Mouse (Mus musculus): ENCODE results near the gene Pde1c.
A peak's percentile ranks its signal among the peaks of the same experiment; 100 is the strongest.

Gene Pde1c

GRCm38 (mm10) chr6:56076378-56076805, 492.5 kb downstream of the Pde1c start:
- DNase-seq (ENCODE audit: low read depth), result no peak

- DNase-seq (ENCODE audit: low read depth), result no peak
Measured at GRCm38 (mm10) chr6:56068516-56068915, 500.4 kb downstream of the Pde1c start.

- DNase-seq (ENCODE audit: low read depth), result peak; percentile 28
Measured at GRCm38 (mm10) chr6:56066632-56067282, 502.1 kb downstream of the Pde1c start.

- DNase-seq (ENCODE audit: low read depth), result no peak
Measured at GRCm38 (mm10) chr6:56063736-56064135, 505.2 kb downstream of the Pde1c start.

- no peak for DNase-seq (ENCODE audit: low read depth)
Measured at GRCm38 (mm10) chr6:56049104-56049503, 519.8 kb downstream of the Pde1c start.

- DNase-seq (ENCODE audit: low read depth), result no peak
Measured at GRCm38 (mm10) chr6:56048580-56048979, 520.3 kb downstream of the Pde1c start.

- DNase-seq (ENCODE audit: low read depth), result no peak
Measured at GRCm38 (mm10) chr6:56044716-56045115, 524.2 kb downstream of the Pde1c start.

GRCm38 (mm10) chr6:56044270-56044669, 524.6 kb downstream of the Pde1c start:
- no peak for DNase-seq (ENCODE audit: low read depth)

GRCm38 (mm10) chr6:56039476-56040055, 529.3 kb downstream of the Pde1c start:
- no peak for DNase-seq (ENCODE audit: low read depth)

GRCm38 (mm10) chr6:56035054-56035453, 533.8 kb downstream of the Pde1c start:
- DNase-seq (ENCODE audit: low read depth), result no peak

GRCm38 (mm10) chr6:56032231-56032630, 536.7 kb downstream of the Pde1c start:
- DNase-seq (ENCODE audit: low read depth), result no peak

GRCm38 (mm10) chr6:56029986-56030385, 538.9 kb downstream of the Pde1c start:
- no peak for DNase-seq (ENCODE audit: low read depth)

GRCm38 (mm10) chr6:56027966-56028365, 540.9 kb downstream of the Pde1c start:
- DNase-seq (ENCODE audit: low read depth), result no peak

- DNase-seq (ENCODE audit: low read depth), result no peak
Measured at GRCm38 (mm10) chr6:56027318-56027717, 541.6 kb downstream of the Pde1c start.

- DNase-seq (ENCODE audit: low read depth), result no peak
Measured at GRCm38 (mm10) chr6:56025533-56025932, 543.4 kb downstream of the Pde1c start.

All from fibroblast of lung, adult 2 months (primary cell).